Mouse (Mus musculus) 3T3-L1 (cell line): ENCODE measurements around the gene Tbc1d24.
A peak's percentile ranks its signal among the peaks of the same experiment; 100 is the strongest.

Experiments used
- DNase-seq: peaks from one replicate; pipeline ENCODE4 v3.0.0-alpha.2; 2015; ENCODE audit warnings: low read depth, low spot score

The Tbc1d24 gene

GRCm38 (mm10) chr17:24205284-24205888 is at the start of gene Tbc1d24:
Gene Tbc1d24, minus strand, starts transcription at chr17:24205562.
- peak; percentile 83 for DNase-seq

- no peak for DNase-seq
Observed at GRCm38 (mm10) chr17:24252329-24252728, 47.0 kb upstream of the Tbc1d24 start.

DNA sequence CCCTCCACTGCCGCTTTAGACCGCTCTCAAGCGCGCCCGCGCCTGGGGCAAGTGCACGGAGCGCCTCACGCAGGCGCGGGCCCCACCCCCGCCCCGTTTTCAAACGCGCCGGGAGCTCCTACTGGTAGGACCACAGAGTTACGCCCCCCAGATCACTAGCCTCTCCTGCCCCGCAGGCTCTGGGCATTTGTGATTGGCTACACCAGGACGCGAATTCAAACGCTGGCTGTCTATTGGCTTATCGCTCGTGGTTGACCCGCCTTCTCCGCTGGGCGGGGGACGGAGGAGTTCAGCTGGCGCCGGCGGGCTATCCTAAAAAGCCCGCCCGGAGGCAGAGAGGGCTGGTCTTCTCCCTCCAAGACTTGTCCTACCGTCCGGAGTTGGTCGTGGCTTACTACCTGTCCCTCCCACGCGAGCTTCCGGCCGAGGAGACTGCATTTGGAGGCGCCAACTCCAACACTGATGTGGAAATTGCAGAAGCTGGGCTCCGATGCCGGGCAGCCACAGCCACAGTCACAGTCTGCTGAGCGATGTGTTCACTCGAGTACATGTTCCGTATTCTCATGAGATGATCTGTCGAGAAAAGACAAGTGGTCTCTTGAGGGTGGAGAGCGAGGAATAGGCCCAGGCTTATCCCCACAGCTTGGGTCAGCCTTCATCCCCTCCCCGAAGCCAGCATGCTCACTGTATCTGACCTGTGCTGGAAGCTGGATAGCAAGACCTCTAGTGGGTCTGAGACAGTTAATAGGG is 46.1 kb upstream of the Tbc1d24 start, which contains the start of gene Ccnf:
TSS of gene Ccnf (minus strand) at position 165 of the 750 bp plus-strand sequence.
- DNase-seq: peak; percentile 99

GRCm38 (mm10) chr17:24250988-24251319 is 45.6 kb upstream of the Tbc1d24 start:
- DNase-seq: no peak

- peak; percentile 48 for DNase-seq
Observed at GRCm38 (mm10) chr17:24248641-24249040, 43.3 kb upstream of the Tbc1d24 start.

- DNase-seq: peak; percentile 92
Observed at GRCm38 (mm10) chr17:24244061-24244460, 38.7 kb upstream of the Tbc1d24 start.

DNA sequence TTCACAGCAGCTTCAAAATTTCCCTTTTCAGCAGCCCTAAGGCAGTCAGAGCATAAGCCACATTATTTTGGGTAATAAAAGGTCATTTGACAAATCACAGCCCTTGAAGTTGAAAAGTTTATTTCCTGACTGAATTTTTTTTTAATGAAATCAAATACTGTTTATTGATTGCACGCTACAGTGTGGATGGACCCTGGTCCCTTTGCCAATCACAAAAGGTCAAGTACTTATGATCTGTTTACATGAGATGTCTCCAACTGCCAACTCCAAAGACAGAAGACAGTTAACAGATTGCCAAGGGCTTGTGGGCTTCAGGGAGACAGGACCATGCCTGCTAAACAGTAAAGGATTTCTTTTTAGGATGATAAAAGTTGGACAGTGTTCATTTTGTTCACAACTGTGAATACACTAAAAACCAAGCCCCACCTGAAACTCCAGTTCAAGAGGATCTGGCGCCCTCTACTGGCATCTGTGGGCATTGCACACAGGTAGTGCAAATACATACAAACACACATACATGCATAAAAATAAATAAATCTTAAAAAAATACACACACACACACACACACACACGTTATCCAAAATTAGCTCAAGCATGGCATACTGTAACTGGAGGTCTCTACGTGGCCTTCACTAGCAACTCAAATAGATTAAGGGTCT is 38.1 kb upstream of the Tbc1d24 start:
- DNase-seq: no peak

GRCm38 (mm10) chr17:24236921-24237320 is 31.6 kb upstream of the Tbc1d24 start:
- DNase-seq: no peak

DNA sequence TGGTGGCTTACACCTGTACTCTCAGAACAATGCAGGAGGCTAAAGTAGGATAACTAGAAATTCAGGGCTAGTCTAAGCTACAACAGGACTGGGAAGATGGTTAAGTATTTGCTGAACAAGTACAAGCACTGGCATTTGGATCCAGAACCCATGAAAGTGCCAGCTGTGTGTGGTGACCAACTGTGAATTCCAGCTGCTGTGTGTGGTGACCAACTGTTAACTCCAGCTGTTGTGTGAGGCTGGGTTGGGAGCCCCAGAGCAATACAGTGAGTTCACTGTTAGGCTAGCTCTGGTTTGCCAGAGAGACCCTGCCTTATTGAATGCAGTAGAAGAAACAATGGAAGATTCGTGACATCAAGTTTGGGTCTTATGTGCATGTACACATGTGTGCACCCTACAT is 31.1 kb upstream of the Tbc1d24 start:
- DNase-seq: no peak

DNA sequence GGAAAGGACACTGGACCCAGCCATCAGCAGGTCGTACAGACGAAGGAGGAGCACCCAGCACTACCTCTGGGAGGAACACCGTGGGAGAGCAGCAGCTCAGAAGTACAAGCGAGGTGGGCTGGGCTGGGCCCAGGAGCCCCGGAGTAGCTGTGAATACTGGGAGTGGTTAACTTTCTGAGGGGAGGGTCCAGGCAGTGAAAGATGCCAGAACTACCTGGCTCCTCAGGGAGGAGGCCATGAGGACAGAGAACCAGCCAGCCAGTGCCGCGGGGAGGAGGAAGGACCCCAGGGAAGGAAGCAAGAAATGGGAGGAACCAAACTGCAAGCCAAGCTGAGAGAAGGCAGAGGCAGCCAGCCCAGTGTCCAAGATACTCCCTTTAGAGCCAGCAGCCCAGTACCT is 22.6 kb upstream of the Tbc1d24 start:
- DNase-seq: no peak

GRCm38 (mm10) chr17:24226721-24227120 is 21.4 kb upstream of the Tbc1d24 start:
- DNase-seq: no peak

- DNase-seq: no peak
Observed at GRCm38 (mm10) chr17:24225851-24226250, 20.5 kb upstream of the Tbc1d24 start.

- no peak for DNase-seq
Observed at GRCm38 (mm10) chr17:24224741-24225140, 19.4 kb upstream of the Tbc1d24 start.

DNA sequence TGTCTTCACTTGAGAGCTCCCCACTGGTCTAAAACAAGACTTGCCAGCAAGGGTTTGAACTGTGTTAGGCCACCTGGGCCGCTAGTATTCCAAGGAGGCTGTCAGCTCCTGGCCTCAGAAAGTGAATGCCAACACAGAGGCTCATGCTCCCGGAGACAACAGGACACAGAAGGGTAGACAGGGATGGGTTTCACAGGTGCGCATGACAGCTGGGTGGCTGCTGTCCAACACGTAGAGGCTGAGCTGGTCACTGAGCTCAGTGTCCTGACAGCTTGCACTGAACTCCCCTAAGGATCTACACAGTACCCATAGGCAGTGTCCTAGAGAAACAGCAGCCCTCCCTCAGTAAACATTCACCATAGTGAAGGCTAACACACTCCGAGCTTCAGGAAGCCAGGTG is 18.2 kb upstream of the Tbc1d24 start:
- no peak for DNase-seq

DNA sequence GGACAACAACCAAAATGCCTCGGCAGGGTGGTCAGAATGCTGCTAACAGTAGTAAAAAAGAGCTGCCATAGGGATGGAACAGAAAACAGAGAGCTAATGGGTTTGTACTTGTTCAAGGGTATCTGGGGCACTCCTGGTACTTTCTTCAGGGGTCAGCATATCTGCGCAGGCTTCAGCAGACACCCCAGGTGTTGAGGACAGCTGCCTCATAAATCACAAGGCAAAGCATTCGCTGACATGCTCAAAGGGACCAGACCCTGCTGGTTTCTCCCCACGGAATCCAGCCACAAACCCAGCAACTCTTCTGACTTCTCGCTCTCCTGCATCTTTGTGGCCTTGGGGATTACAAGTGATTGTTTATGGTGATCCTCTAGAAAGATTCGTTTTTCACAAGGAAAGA is 17.3 kb upstream of the Tbc1d24 start:
- DNase-seq: no peak

GRCm38 (mm10) chr17:24220435-24221411 is 15.4 kb upstream of the Tbc1d24 start, which contains the start of gene Tedc2:
Gene Tedc2, minus strand, starts transcription at chr17:24220851.
- peak; percentile 95 for DNase-seq

- DNase-seq: no peak
Observed at GRCm38 (mm10) chr17:24216836-24217235, 11.5 kb upstream of the Tbc1d24 start.

DNA sequence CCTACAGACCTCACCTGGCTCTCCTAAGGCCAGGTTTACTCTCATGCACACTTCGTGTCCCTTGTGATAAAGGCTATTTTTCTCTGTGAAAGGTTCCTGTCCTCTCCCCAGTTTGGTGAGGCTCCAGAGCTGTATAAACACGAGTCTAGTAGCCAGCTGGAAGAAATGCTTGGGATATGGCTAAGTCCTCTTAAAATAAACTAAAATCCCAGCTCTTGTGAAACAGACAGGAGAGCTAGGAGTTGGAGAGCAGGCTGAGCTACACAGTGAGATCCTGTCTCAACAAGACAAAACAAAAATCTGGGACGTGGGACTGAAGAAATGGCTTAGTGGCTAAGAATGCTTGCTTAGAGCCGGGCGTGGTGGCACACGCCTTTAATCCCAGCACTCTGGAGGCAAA is 7.8 kb upstream of the Tbc1d24 start:
- DNase-seq: no peak

GRCm38 (mm10) chr17:24212441-24213018 is 7.2 kb upstream of the Tbc1d24 start:
- no peak for DNase-seq

DNA sequence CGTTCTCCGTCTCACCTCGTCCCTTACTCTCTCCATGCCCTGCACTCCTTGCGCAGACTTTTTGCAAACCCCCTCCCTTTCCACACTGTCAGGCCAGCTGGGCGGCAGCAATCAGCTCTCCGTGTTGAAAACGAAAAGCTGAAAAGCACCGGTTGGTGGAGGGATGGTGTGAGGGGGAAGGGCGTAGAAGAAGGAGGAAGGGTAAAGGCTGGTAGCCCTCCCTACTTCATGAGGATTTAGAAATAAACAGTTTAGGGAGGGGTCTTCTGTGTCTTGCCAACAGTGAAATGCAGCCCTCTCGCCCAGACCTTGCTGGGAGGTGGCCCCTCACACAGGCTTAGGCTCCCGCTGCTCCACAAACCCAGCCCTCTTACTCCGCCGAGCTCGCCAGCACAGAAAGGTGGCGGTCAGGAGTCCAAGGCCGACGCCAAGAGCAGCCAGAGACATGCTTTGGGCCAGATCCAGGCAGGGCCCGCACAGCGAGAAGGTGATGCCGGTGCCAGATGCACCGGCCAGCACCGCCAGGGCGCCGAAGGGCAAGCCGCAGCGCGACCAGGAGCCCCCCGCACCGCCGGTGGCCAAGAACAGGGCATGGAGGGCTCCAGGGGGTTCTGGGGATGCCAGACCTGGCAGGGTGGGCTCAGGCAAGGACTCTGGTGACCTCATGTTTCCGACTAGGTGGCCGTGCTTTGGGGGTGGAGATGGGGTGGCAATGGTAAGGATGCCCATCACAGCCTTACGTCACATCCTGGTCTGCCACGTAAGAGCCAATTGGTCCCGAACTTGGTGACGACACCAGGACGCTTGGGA is 6.5 kb upstream of the Tbc1d24 start:
- DNase-seq: no peak
